Mouse (Mus musculus): ENCODE measurements around the gene Gmds. TPM values are rescaled to one million over a fixed set of nuclear protein-coding genes. Genes with fewer than 3 reads are reported as not detected.

Gene Gmds
- polyA plus RNA-seq, 1 experiment from 2014 or later, result 133 TPM

- WGBS, result 53% methylated on average over 9 of the region's 9 CpGs
- Histone ChIP-seq H3K27ac (ENCODE audit: low read depth) (no peak overlapping the region), H3K27me3 (replicated peaks; ENCODE audit: control insufficient read depth, insufficient read depth, low read length) (no peaks in the 10 kb centered on the region)
Measured at GRCm38 (mm10) chr13:31863461-31863860, 475.1 kb downstream of the Gmds start.

GRCm38 (mm10) chr13:31860200-31860599 is 478.3 kb downstream of the Gmds start:
- Histone ChIP-seq H3K9ac (ENCODE audit: low read length) (no peak overlapping the region), H3K27me3 (replicated peaks; ENCODE audit: control insufficient read depth, insufficient read depth, low read length) (no peaks in the 10 kb centered on the region), H3K9me3 (ENCODE audit: control insufficient read depth, low read length) (no peaks in the 10 kb centered on the region), H3K27ac (ENCODE audit: low read depth) (no peak overlapping the region), H3K4me2 (ENCODE audit: low read length) (no peak overlapping the region), H3K4me1 (replicated peaks; ENCODE audit: control insufficient read depth, insufficient read depth, low read length) (no peaks in the 10 kb centered on the region; the same call in 1 of the 2 replicates), H3K36me3 (ENCODE audit: control insufficient read depth, insufficient read depth, low read length) (no peaks in the 10 kb centered on the region), H3K4me3 (ENCODE audit: low read depth, low read length) (no peak overlapping the region)
- DNase-seq (ENCODE audit: low spot score), result no peak
- ATAC-seq (replicated peaks; ENCODE audit: low FRiP score, low TSS enrichment, low read depth), result no peak
- 75% methylated on average over 5 of the region's 5 CpGs for WGBS

More at GRCm38 (mm10) chr13:31863461-31863860, 475.1 kb downstream of the Gmds start:
- H3K9me3 ChIP-seq (ENCODE audit: control insufficient read depth, low read length), result no peaks in the 10 kb centered on the region
- H3K4me2 ChIP-seq (ENCODE audit: low read length), result no peak overlapping the region
- DNase-seq (ENCODE audit: low spot score) (no peak), ATAC-seq (replicated peaks; ENCODE audit: low FRiP score, low TSS enrichment, low read depth) (no peak)
- H3K4me1 ChIP-seq (replicated peaks; ENCODE audit: control insufficient read depth, insufficient read depth, low read length), result no peaks in the 10 kb centered on the region; the same call in 1 of the 2 replicates
- no peak overlapping the region for H3K4me3 ChIP-seq (ENCODE audit: low read depth, low read length)
- no peak overlapping the region for H3K9ac ChIP-seq (ENCODE audit: low read length)
- no peaks in the 10 kb centered on the region for H3K36me3 ChIP-seq (ENCODE audit: control insufficient read depth, insufficient read depth, low read length)

- Histone ChIP-seq H3K9ac (ENCODE audit: low read length) (no peak overlapping the region), H3K27ac (ENCODE audit: low read depth) (no peak overlapping the region), H3K4me1 (replicated peaks; ENCODE audit: control insufficient read depth, insufficient read depth, low read length) (no peaks in the 10 kb centered on the region), H3K9me3 (ENCODE audit: control insufficient read depth, low read length) (no peaks in the 10 kb centered on the region), H3K27me3 (replicated peaks; ENCODE audit: control insufficient read depth, insufficient read depth, low read length) (0 out of 2 replicates have a peak, but pooled peaks cover 2% of the 10 kb centered on the region), H3K4me3 (ENCODE audit: low read depth, low read length) (no peak overlapping the region), H3K36me3 (ENCODE audit: control insufficient read depth, insufficient read depth, low read length) (no peaks in the 10 kb centered on the region), H3K4me2 (ENCODE audit: low read length) (no peak overlapping the region)
- no peak for ATAC-seq (replicated peaks; ENCODE audit: low FRiP score, low TSS enrichment, low read depth)
- no peak for DNase-seq (ENCODE audit: low spot score)
- WGBS, result 73% methylated on average over 4 of the region's 4 CpGs
Measured at GRCm38 (mm10) chr13:31854000-31854399, 484.5 kb downstream of the Gmds start.

- Histone ChIP-seq H3K4me1 (replicated peaks; ENCODE audit: control insufficient read depth, insufficient read depth, low read length) (no peaks in the 10 kb centered on the region), H3K4me3 (ENCODE audit: low read depth, low read length) (no peak overlapping the region), H3K9me3 (ENCODE audit: control insufficient read depth, low read length) (no peaks in the 10 kb centered on the region), H3K9ac (ENCODE audit: low read length) (no peak overlapping the region), H3K27ac (ENCODE audit: low read depth) (no peak overlapping the region), H3K27me3 (replicated peaks; ENCODE audit: control insufficient read depth, insufficient read depth, low read length) (0 out of 2 replicates have a peak, but pooled peaks cover 2% of the 10 kb centered on the region), H3K4me2 (ENCODE audit: low read length) (no peak overlapping the region), H3K36me3 (ENCODE audit: control insufficient read depth, insufficient read depth, low read length) (no peaks in the 10 kb centered on the region)
- WGBS, result 64% methylated on average over 2 of the region's 2 CpGs
- DNase-seq (ENCODE audit: low spot score) (no peak), ATAC-seq (replicated peaks; ENCODE audit: low FRiP score, low TSS enrichment, low read depth) (no peak)
Measured at GRCm38 (mm10) chr13:31853564-31853963, 485.0 kb downstream of the Gmds start.

- H3K9ac ChIP-seq (ENCODE audit: low read length), result no peak overlapping the region
- no peaks in the 10 kb centered on the region for H3K9me3 ChIP-seq (ENCODE audit: control insufficient read depth, low read length)
- no peak overlapping the region for H3K27ac ChIP-seq (ENCODE audit: low read depth)
- ATAC-seq (replicated peaks; ENCODE audit: low FRiP score, low TSS enrichment, low read depth), result no peak
- H3K4me2 ChIP-seq (ENCODE audit: low read length), result no peak overlapping the region
- no peak for DNase-seq (ENCODE audit: low spot score)
- WGBS, result 18% methylated on average over 5 of the region's 5 CpGs
- H3K4me3 ChIP-seq (ENCODE audit: low read depth, low read length), result no peak overlapping the region
- H3K27me3 ChIP-seq (replicated peaks; ENCODE audit: control insufficient read depth, insufficient read depth, low read length), result 0 out of 2 replicates have a peak, but pooled peaks cover 2% of the 10 kb centered on the region
- no peaks in the 10 kb centered on the region for H3K36me3 ChIP-seq (ENCODE audit: control insufficient read depth, insufficient read depth, low read length)
- H3K4me1 ChIP-seq (replicated peaks; ENCODE audit: control insufficient read depth, insufficient read depth, low read length), result no peaks in the 10 kb centered on the region
Measured at GRCm38 (mm10) chr13:31849258-31849971, 489.1 kb downstream of the Gmds start.

- no peak for DNase-seq (ENCODE audit: low spot score)
- no peaks in the 10 kb centered on the region for H3K36me3 ChIP-seq (ENCODE audit: control insufficient read depth, insufficient read depth, low read length)
- no peaks in the 10 kb centered on the region for H3K27me3 ChIP-seq (replicated peaks; ENCODE audit: control insufficient read depth, insufficient read depth, low read length)
- H3K4me2 ChIP-seq (ENCODE audit: low read length), result no peak overlapping the region
- H3K9me3 ChIP-seq (ENCODE audit: control insufficient read depth, low read length), result no peaks in the 10 kb centered on the region
- no peak overlapping the region for H3K27ac ChIP-seq (ENCODE audit: low read depth)
- WGBS, result 69% methylated on average over 4 of the region's 4 CpGs
- no peak overlapping the region for H3K4me3 ChIP-seq (ENCODE audit: low read depth, low read length)
- no peak overlapping the region for H3K9ac ChIP-seq (ENCODE audit: low read length)
- no peak for ATAC-seq (replicated peaks; ENCODE audit: low FRiP score, low TSS enrichment, low read depth)
- H3K4me1 ChIP-seq (replicated peaks; ENCODE audit: control insufficient read depth, insufficient read depth, low read length), result no peaks in the 10 kb centered on the region
Measured at GRCm38 (mm10) chr13:31835802-31836201, 502.7 kb downstream of the Gmds start.

GRCm38 (mm10) chr13:31830332-31830731 is 508.2 kb downstream of the Gmds start:
- WGBS, result 51% methylated on average over 9 of the region's 9 CpGs
- Histone ChIP-seq H3K4me1 (replicated peaks; ENCODE audit: control insufficient read depth, insufficient read depth, low read length) (no peaks in the 10 kb centered on the region), H3K9ac (ENCODE audit: low read length) (no peak overlapping the region), H3K4me2 (ENCODE audit: low read length) (no peak overlapping the region), H3K27me3 (replicated peaks; ENCODE audit: control insufficient read depth, insufficient read depth, low read length) (no peaks in the 10 kb centered on the region), H3K9me3 (ENCODE audit: control insufficient read depth, low read length) (no peaks in the 10 kb centered on the region), H3K36me3 (ENCODE audit: control insufficient read depth, insufficient read depth, low read length) (no peaks in the 10 kb centered on the region), H3K27ac (ENCODE audit: low read depth) (no peak overlapping the region), H3K4me3 (ENCODE audit: low read depth, low read length) (no peak overlapping the region)
- DNase-seq (ENCODE audit: low spot score) (no peak), ATAC-seq (replicated peaks; ENCODE audit: low FRiP score, low TSS enrichment, low read depth) (no peak)

GRCm38 (mm10) chr13:31828446-31828845 is 510.1 kb downstream of the Gmds start:
- H3K27me3 ChIP-seq (replicated peaks; ENCODE audit: control insufficient read depth, insufficient read depth, low read length), result peaks cover 12% of the 10 kb centered on the region; the same call in 1 of the 2 replicates
- 90% methylated on average over 4 of the region's 4 CpGs for WGBS
- H3K4me2 ChIP-seq (ENCODE audit: low read length), result no peak overlapping the region
- H3K4me1 ChIP-seq (replicated peaks; ENCODE audit: control insufficient read depth, insufficient read depth, low read length), result no peaks in the 10 kb centered on the region
- H3K36me3 ChIP-seq (ENCODE audit: control insufficient read depth, insufficient read depth, low read length), result no peaks in the 10 kb centered on the region
- H3K9ac ChIP-seq (ENCODE audit: low read length), result no peak overlapping the region
- no peak overlapping the region for H3K4me3 ChIP-seq (ENCODE audit: low read depth, low read length)
- ATAC-seq (replicated peaks; ENCODE audit: low FRiP score, low TSS enrichment, low read depth), result no peak
- no peak overlapping the region for H3K27ac ChIP-seq (ENCODE audit: low read depth)
- no peak for DNase-seq (ENCODE audit: low spot score)
- no peaks in the 10 kb centered on the region for H3K9me3 ChIP-seq (ENCODE audit: control insufficient read depth, low read length)

- peaks cover 15% of the 10 kb centered on the region; the same call in 1 of the 2 replicates for H3K27me3 ChIP-seq (replicated peaks; ENCODE audit: control insufficient read depth, insufficient read depth, low read length)
- H3K4me2 ChIP-seq (ENCODE audit: low read length), result no peak overlapping the region
- H3K4me1 ChIP-seq (replicated peaks; ENCODE audit: control insufficient read depth, insufficient read depth, low read length), result no peaks in the 10 kb centered on the region
- H3K36me3 ChIP-seq (ENCODE audit: control insufficient read depth, insufficient read depth, low read length), result no peaks in the 10 kb centered on the region
- H3K9me3 ChIP-seq (ENCODE audit: control insufficient read depth, low read length), result no peaks in the 10 kb centered on the region
- H3K4me3 ChIP-seq (ENCODE audit: low read depth, low read length), result no peak overlapping the region
- no peak overlapping the region for H3K9ac ChIP-seq (ENCODE audit: low read length)
- DNase-seq (ENCODE audit: low spot score), result no peak
- ATAC-seq (replicated peaks; ENCODE audit: low FRiP score, low TSS enrichment, low read depth), result no peak
- WGBS, result 54% methylated on average over 3 of the region's 3 CpGs
- H3K27ac ChIP-seq (ENCODE audit: low read depth), result no peak overlapping the region
Measured at GRCm38 (mm10) chr13:31827820-31828332, 510.7 kb downstream of the Gmds start.
